Mouse (Mus musculus) embryonic facial prominence, embryonic 11.5 days (tissue): Measurements from ENCODE around the gene Ddi2. TPM values are rescaled to one million over a fixed set of nuclear protein-coding genes. Genes with fewer than 3 reads are reported as not detected.

Source experiments
- ATAC-seq: fragments of 200-750 bp; cut with Nextera tagmentation; replicated peaks from 2 replicates; pipeline ENCODE4 v1.8.0; 2017; ENCODE audit warnings: low read depth; ENCODE audit not compliant: insufficient number of reproducible peaks, low FRiP score, low TSS enrichment
- DNase-seq: peaks from one replicate; pipeline ENCODE4 v3.0.0-alpha.2; 2015; ENCODE audit warnings: low spot score
- H3K27ac ChIP-seq: fragments of 300-500 bp; sonication (generic); replicated peaks from 2 replicates; pipeline ENCODE4 v1.5.1; 2014; ENCODE audit warnings: mild to moderate bottlenecking, low read depth, low read length, control low read depth
- H3K27me3 ChIP-seq: fragments of 300-500 bp; sonication (generic); 2 replicates; pipeline ENCODE4 v1.6.1; 2014; ENCODE audit warnings: mild to moderate bottlenecking, low read length, moderate library complexity, mixed read lengths; ENCODE audit not compliant: control insufficient read depth, insufficient read depth
- H3K36me3 ChIP-seq: fragments of 300-500 bp; sonication (generic); replicated peaks from 2 replicates; pipeline ENCODE4 v1.6.1; 2014; ENCODE audit warnings: low read depth, mild to moderate bottlenecking, low read length, moderate library complexity, mixed read lengths; ENCODE audit not compliant: control insufficient read depth, insufficient read depth
- H3K4me1 ChIP-seq: fragments of 300-500 bp; sonication (generic); 2 replicates; pipeline ENCODE4 v1.6.1; 2014; ENCODE audit warnings: low read length, mixed read lengths; ENCODE audit not compliant: control insufficient read depth, insufficient read depth
- H3K4me2 ChIP-seq: fragments of 300-500 bp; sonication (generic); 2 replicates; pipeline ENCODE4 v1.6.1; 2014; ENCODE audit warnings: low read depth, mild to moderate bottlenecking, control low read depth, low read length, moderate library complexity
- H3K4me3 ChIP-seq: fragments of 300-500 bp; sonication (generic); 2 replicates; pipeline ENCODE4 v1.5.1; 2014; ENCODE audit warnings: low read depth, low read length, control low read depth
- H3K9ac ChIP-seq: fragments of 300-500 bp; sonication (generic); replicated peaks from 2 replicates; pipeline ENCODE4 v1.6.1; 2014; ENCODE audit warnings: mild to moderate bottlenecking, control low read depth, low read length
- H3K9me3 ChIP-seq: fragments of 300-500 bp; sonication (generic); replicated peaks from 2 replicates; pipeline ENCODE4 v1.6.1; 2016; ENCODE audit warnings: mild to moderate bottlenecking, low read length, inconsistent platforms, mixed read lengths; ENCODE audit not compliant: control insufficient read depth
- WGBS: fragments of 180-500 bp; shearing (Covaris S2); extraction: QIAGEN DNeasy Blood & Tissue Kit; methylation state at CpG from one replicate; pipeline ENCODE4 v1.1.7; 2014; 5-methylcytosine and 5-hydroxymethylcytosine counted together
- polyA plus RNA-seq: library from polyadenylated mRNA; unstranded; fragments of >200 nt; fragmentation: Nextera tagmentation; extraction: Ambion mirVana; gene quantifications from 2 replicates; pipeline ENCODE4 v1.2.1, GENCODE M21; 2014

The Ddi2 gene
- polyA plus RNA-seq, 1 experiment from 2014 or later = 17.9 TPM

DNA sequence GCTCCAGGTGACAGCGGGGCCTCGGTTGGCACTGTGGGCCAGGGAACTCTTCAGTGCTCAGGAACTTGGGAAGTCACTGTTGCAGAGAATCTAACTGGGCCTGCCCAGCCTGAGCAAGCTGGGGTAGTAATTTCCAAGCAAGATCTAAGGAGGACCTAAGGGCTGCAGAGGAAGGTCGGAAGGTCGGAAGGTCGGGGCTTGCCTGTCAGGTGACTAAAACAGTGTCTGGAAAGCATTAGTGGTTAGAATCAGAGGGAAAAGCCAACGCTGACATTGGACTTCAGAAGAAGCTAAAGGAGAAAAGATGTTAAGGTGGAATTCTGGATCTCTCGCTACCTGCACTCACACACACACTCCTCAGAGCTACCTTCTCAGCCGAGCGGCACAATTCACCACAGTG, 87.2 kb downstream of the Ddi2 start:
- H3K9me3 ChIP-seq = no peaks in the 10 kb centered on the region
- no peaks in the 10 kb centered on the region for H3K4me1 ChIP-seq
- 49% methylated on average over 9 of the region's 9 CpGs for WGBS
- no peak overlapping the region for H3K4me3 ChIP-seq
- H3K4me2 ChIP-seq = no peak overlapping the region
- ATAC-seq (no peak), DNase-seq (no peak)
- H3K36me3 ChIP-seq = peaks cover 14% of the 10 kb centered on the region
- H3K27me3 ChIP-seq = no peaks in the 10 kb centered on the region
- no peak overlapping the region for H3K9ac ChIP-seq
- no peak overlapping the region for H3K27ac ChIP-seq

GRCm38 (mm10) chr4:141632111-141632873, 90.9 kb downstream of the Ddi2 start:
- Histone ChIP-seq H3K27ac (no peak overlapping the region), H3K4me3 (no peak overlapping the region), H3K36me3 (peaks cover 27% of the 10 kb centered on the region), H3K9me3 (no peaks in the 10 kb centered on the region), H3K9ac (no peak overlapping the region), H3K27me3 (no peaks in the 10 kb centered on the region), H3K4me1 (no peaks in the 10 kb centered on the region), H3K4me2 (no peak overlapping the region)
- ATAC-seq (no peak), DNase-seq (no peak)
- 91% methylated on average over 21 of the region's 21 CpGs for WGBS

- Histone ChIP-seq H3K4me2 (no peak overlapping the region), H3K9me3 (no peaks in the 10 kb centered on the region), H3K27ac (no peak overlapping the region), H3K36me3 (peaks cover 27% of the 10 kb centered on the region), H3K27me3 (no peaks in the 10 kb centered on the region), H3K4me3 (no peak overlapping the region), H3K9ac (no peak overlapping the region), H3K4me1 (no peaks in the 10 kb centered on the region)
- DNase-seq (no peak), ATAC-seq (no peak)
- WGBS = 94% methylated on average over 20 of the region's 20 CpGs
Measured at GRCm38 (mm10) chr4:141631250-141631649, 92.0 kb downstream of the Ddi2 start.

DNA sequence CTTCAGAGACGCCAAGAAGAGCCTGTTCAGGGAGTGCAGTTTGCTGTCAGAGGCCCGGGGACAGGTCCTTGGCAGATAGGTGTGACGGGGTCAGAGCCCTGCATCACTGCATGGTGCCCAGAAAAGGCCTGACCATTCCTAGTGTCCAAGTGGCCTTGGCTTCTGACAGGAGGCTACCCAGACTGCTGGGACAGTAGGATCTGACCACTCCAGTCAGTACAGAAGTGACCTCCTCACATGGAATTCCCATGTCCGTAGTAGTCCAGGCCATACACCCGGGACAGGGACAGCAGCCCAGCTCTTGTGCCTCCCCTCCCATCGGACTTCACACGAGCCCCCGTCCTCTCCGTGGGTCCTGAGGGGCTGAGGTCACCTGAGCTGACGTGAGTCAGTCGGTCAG, 93.2 kb downstream of the Ddi2 start:
- DNase-seq (no peak), ATAC-seq (no peak)
- no peaks in the 10 kb centered on the region for H3K27me3 ChIP-seq
- 96% methylated on average over 11 of the region's 11 CpGs for WGBS
- no peaks in the 10 kb centered on the region for H3K4me1 ChIP-seq
- no peak overlapping the region for H3K27ac ChIP-seq
- peaks cover 27% of the 10 kb centered on the region for H3K36me3 ChIP-seq
- H3K9ac ChIP-seq = no peak overlapping the region
- H3K4me3 ChIP-seq = no peak overlapping the region
- no peak overlapping the region for H3K4me2 ChIP-seq
- no peaks in the 10 kb centered on the region for H3K9me3 ChIP-seq

DNA sequence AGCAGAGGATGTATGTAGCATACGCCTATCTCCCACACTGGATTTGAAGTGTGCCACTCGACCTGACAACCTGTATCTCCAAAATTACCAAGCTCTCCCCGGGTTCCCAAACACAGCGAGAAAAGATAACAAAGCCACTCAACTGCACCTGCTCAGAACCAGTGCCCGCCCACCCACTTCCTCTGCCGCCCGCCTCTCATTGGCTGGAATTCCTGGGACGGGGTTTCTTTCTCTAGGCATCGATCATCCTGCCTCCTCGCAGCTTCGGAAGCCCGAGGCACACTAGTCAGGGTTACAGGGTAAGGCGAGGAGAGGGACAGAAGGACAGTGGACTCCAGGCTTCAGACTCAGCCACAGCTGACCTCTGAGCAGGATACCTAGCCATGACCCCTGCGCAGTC, 94.6 kb downstream of the Ddi2 start:
- Histone ChIP-seq H3K36me3 (peaks cover 24% of the 10 kb centered on the region), H3K4me1 (no peaks in the 10 kb centered on the region), H3K9ac (no peak overlapping the region), H3K27me3 (no peaks in the 10 kb centered on the region), H3K27ac (no peak overlapping the region), H3K4me2 (no peak overlapping the region), H3K4me3 (no peak overlapping the region), H3K9me3 (no peaks in the 10 kb centered on the region)
- ATAC-seq (no peak), DNase-seq (no peak)
- 84% methylated on average over 14 of the region's 14 CpGs for WGBS

Other genes starting within 250 kb of the Ddi2 start
- gene Spen, start 184.8 kb downstream of the Ddi2 start, polyA plus RNA-seq = 11.0 and 13.7 TPM in 2 replicates
- gene Fblim1, start 117.3 kb downstream of the Ddi2 start, polyA plus RNA-seq = 59.3 and 61.3 TPM in 2 replicates
- 0.17 and 0.42 TPM in 2 replicates for gene Tmem82, start 104.8 kb downstream of the Ddi2 start, polyA plus RNA-seq
- gene Slc25a34, start 99.6 kb downstream of the Ddi2 start, polyA plus RNA-seq = not detected in 2 replicates
- gene Plekhm2, start 58.5 kb downstream of the Ddi2 start, polyA plus RNA-seq = 2.9 and 3.5 TPM in 2 replicates
- gene Rsc1a1, start 37.8 kb downstream of the Ddi2 start, polyA plus RNA-seq = 3.2 TPM in 1 of 2 replicates, not detected in the other
- 0.20 TPM in 1 of 2 replicates, not detected in the other for gene Agmat, start 23.3 kb upstream of the Ddi2 start, polyA plus RNA-seq
- 4.0 and 4.3 TPM in 2 replicates for gene Dnajc16, start 67.5 kb upstream of the Ddi2 start, polyA plus RNA-seq
- gene Casp9, start 70.2 kb upstream of the Ddi2 start, polyA plus RNA-seq = 13.3 and 14.1 TPM in 2 replicates
- not detected in 2 replicates for gene Cela2a, start 102.7 kb upstream of the Ddi2 start, polyA plus RNA-seq
- not detected in 2 replicates for gene Ctrc, start 122.9 kb upstream of the Ddi2 start, polyA plus RNA-seq
- gene Efhd2, start 151.5 kb upstream of the Ddi2 start, polyA plus RNA-seq = 18.2 and 19.1 TPM in 2 replicates